Mouse (Mus musculus) small intestine, adult 2 months (tissue): Measurements from ENCODE around the gene Acsm1.

ENCODE experiments used
- CTCF ChIP-seq: fragments of 200-500 bp; IDR thresholded peaks from 2 replicates; pipeline ENCODE4 v1.5.1; 2012; ENCODE audit warnings: low read depth, mild to moderate bottlenecking, control low read depth, inconsistent platforms, low read length, moderate library complexity, mixed read lengths; ENCODE audit not compliant: insufficient replicate concordance, insufficient read length; ENCODE audit errors: extremely low read depth
- POLR2A ChIP-seq: fragments of 200-500 bp; IDR thresholded peaks from 2 replicates; pipeline ENCODE4 v1.6.1; 2012; ENCODE audit warnings: low read depth, mild to moderate bottlenecking, control low read depth, inconsistent platforms, low read length, moderate library complexity

DNA sequence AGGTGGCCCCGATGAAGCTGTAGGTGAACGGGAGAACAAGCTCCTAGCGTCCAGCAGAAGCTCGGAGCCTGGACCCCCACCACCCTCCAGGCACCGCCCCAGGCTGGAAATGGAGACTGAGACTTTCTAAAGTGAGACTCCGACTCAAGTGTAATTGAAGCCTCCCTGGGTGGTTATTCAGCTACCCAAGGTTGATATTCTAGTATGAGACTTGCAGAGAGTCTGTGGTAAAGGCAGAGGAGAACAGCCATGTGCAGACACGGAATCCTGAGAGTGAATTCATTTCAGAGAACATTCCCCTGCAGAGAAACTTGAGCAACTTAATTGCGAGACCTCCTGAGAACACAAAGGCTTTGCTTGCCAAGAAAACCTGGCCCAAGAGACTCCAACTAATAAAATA lies 73.3 kb downstream of the Acsm1 start:
- TF ChIP-seq POLR2A (no peak), CTCF (no peak)
